Mouse (Mus musculus) midbrain, embryonic 10.5 days (tissue): ENCODE measurements around the gene Rbck1. TPM values are rescaled to one million over a fixed set of nuclear protein-coding genes. Genes with fewer than 3 reads are reported as not detected.
"Not testable (repeated sequence)": the region's sequence is repeated elsewhere in the genome, so short reads cannot be mapped to it uniquely, and the experiment has no call there.

Experiments
- DNase-seq: peaks from one replicate; pipeline ENCODE4 v3.0.0-alpha.2; 2017; ENCODE audit warnings: low spot score
- H3K27ac ChIP-seq: fragments of 300-500 bp; sonication (generic); replicated peaks from 2 replicates; pipeline ENCODE4 v1.5.1; 2016; ENCODE audit warnings: mild to moderate bottlenecking
- H3K27me3 ChIP-seq: fragments of 300-500 bp; sonication (generic); 2 replicates; pipeline ENCODE4 v1.6.1; 2016; ENCODE audit warnings: low read depth, mild to moderate bottlenecking; ENCODE audit not compliant: poor library complexity, severe bottlenecking
- H3K36me3 ChIP-seq: fragments of 300-500 bp; sonication (generic); 2 replicates; pipeline ENCODE4 v1.6.1; 2016; ENCODE audit warnings: mild to moderate bottlenecking, moderate library complexity
- H3K4me1 ChIP-seq: fragments of 300-500 bp; sonication (generic); 2 replicates; pipeline ENCODE4 v1.6.1; 2016
- H3K4me3 ChIP-seq: fragments of 300-500 bp; sonication (generic); 2 replicates; pipeline ENCODE4 v1.5.1; 2016; ENCODE audit warnings: mild to moderate bottlenecking, moderate library complexity
- H3K9me3 ChIP-seq: fragments of 300-500 bp; sonication (generic); replicated peaks from 2 replicates; pipeline ENCODE4 v1.6.1; 2016; ENCODE audit warnings: mild to moderate bottlenecking
- WGBS: fragments of 180-500 bp; shearing (Covaris S2); methylation state at CpG from one replicate; pipeline ENCODE4 v1.1.7; 2016; 5-methylcytosine and 5-hydroxymethylcytosine counted together
- polyA plus RNA-seq: library from polyadenylated mRNA; unstranded; fragments of >200 nt; fragmentation: Nextera tagmentation; extraction: Ambion mirVana; gene quantifications from 2 replicates; pipeline ENCODE4 v1.2.1, GENCODE M21; 2016

Gene Rbck1
- polyA plus RNA-seq, 1 experiment from 2014 or later = 92.2 TPM

GRCm38 (mm10) chr2:152358977-152359376 lies 26.5 kb upstream of the Rbck1 start:
- H3K27me3 ChIP-seq, H3K4me1 ChIP-seq: not testable (repeated sequence)
- 69% methylated on average over 5 of the region's 5 CpGs for WGBS

GRCm38 (mm10) chr2:152357254-152357653 lies 24.8 kb upstream of the Rbck1 start:
- Histone ChIP-seq H3K27ac (no peak overlapping the region), H3K36me3 (no peaks in the 10 kb centered on the region), H3K4me3 (no peak overlapping the region), H3K4me1 (no peaks in the 10 kb centered on the region), H3K27me3 (no peaks in the 10 kb centered on the region), H3K9me3 (no peaks in the 10 kb centered on the region)
- no peak for DNase-seq
- 86% methylated on average over 3 of the region's 3 CpGs for WGBS

More at GRCm38 (mm10) chr2:152358977-152359376, 26.5 kb upstream of the Rbck1 start:
- H3K36me3 ChIP-seq, H3K4me3 ChIP-seq, DNase-seq, H3K9me3 ChIP-seq, H3K27ac ChIP-seq: not testable (repeated sequence)

- Histone ChIP-seq H3K27ac (no peak overlapping the region), H3K27me3 (peaks cover 10% of the 10 kb centered on the region), H3K36me3 (no peaks in the 10 kb centered on the region), H3K9me3 (no peaks in the 10 kb centered on the region), H3K4me1 (no peaks in the 10 kb centered on the region), H3K4me3 (no peak overlapping the region)
- WGBS = 91% methylated on average over 8 of the region's 8 CpGs
- DNase-seq = no peak
Observed at GRCm38 (mm10) chr2:152349842-152350540, 17.5 kb upstream of the Rbck1 start.

- no peak for DNase-seq
- 85% methylated on average over 6 of the region's 6 CpGs for WGBS
- Histone ChIP-seq H3K36me3 (no peaks in the 10 kb centered on the region), H3K27ac (no peak overlapping the region), H3K9me3 (no peaks in the 10 kb centered on the region), H3K27me3 (peaks cover 18% of the 10 kb centered on the region), H3K4me3 (no peak overlapping the region), H3K4me1 (peaks cover 4% of the 10 kb centered on the region)
Observed at GRCm38 (mm10) chr2:152349205-152349604, 16.8 kb upstream of the Rbck1 start.

- peaks cover 18% of the 10 kb centered on the region for H3K4me1 ChIP-seq
- 80% methylated on average over 2 of the region's 2 CpGs for WGBS
- peaks cover 28% of the 10 kb centered on the region for H3K27me3 ChIP-seq
- H3K27ac ChIP-seq = no peak overlapping the region
- no peaks in the 10 kb centered on the region for H3K36me3 ChIP-seq
- DNase-seq = no peak
- no peaks in the 10 kb centered on the region for H3K9me3 ChIP-seq
- H3K4me3 ChIP-seq = no peak overlapping the region
Observed at GRCm38 (mm10) chr2:152347722-152348121, 15.3 kb upstream of the Rbck1 start.

- WGBS = 45% methylated on average over 9 of the region's 9 CpGs
- H3K36me3 ChIP-seq = no peaks in the 10 kb centered on the region
- H3K9me3 ChIP-seq = no peaks in the 10 kb centered on the region
- H3K4me1 ChIP-seq = peaks cover 18% of the 10 kb centered on the region
- H3K4me3 ChIP-seq = no peak overlapping the region
- peaks cover 36% of the 10 kb centered on the region for H3K27me3 ChIP-seq
- DNase-seq = no peak
- H3K27ac ChIP-seq = no peak overlapping the region
Observed at GRCm38 (mm10) chr2:152346776-152347465, 14.5 kb upstream of the Rbck1 start.

GRCm38 (mm10) chr2:152345393-152345792 lies 12.9 kb upstream of the Rbck1 start:
- H3K27me3 ChIP-seq = peaks cover 38% of the 10 kb centered on the region
- WGBS = 62% methylated on average over 6 of the region's 6 CpGs
- no peak overlapping the region for H3K4me3 ChIP-seq
- DNase-seq = no peak
- H3K27ac ChIP-seq = no peak overlapping the region
- no peaks in the 10 kb centered on the region for H3K36me3 ChIP-seq
- no peaks in the 10 kb centered on the region for H3K9me3 ChIP-seq
- peaks cover 18% of the 10 kb centered on the region for H3K4me1 ChIP-seq

GRCm38 (mm10) chr2:152344909-152345308 lies 12.5 kb upstream of the Rbck1 start:
- 68% methylated on average over 5 of the region's 5 CpGs for WGBS
- Histone ChIP-seq H3K36me3 (no peaks in the 10 kb centered on the region), H3K9me3 (no peaks in the 10 kb centered on the region), H3K27ac (no peak overlapping the region), H3K4me3 (no peak overlapping the region), H3K4me1 (peaks cover 18% of the 10 kb centered on the region), H3K27me3 (peaks cover 38% of the 10 kb centered on the region)
- DNase-seq = no peak

GRCm38 (mm10) chr2:152344361-152344760 lies 11.9 kb upstream of the Rbck1 start:
- Histone ChIP-seq H3K27me3 (peaks cover 38% of the 10 kb centered on the region), H3K4me3 (peak overlapping the region; percentile 67), H3K9me3 (no peaks in the 10 kb centered on the region), H3K36me3 (no peaks in the 10 kb centered on the region), H3K27ac (peak overlapping the region; percentile 63), H3K4me1 (peaks cover 18% of the 10 kb centered on the region)
- peak; percentile 21 for DNase-seq
- WGBS = 13% methylated on average over 10 of the region's 10 CpGs

- H3K4me3 ChIP-seq = peak within 1 kb of the TSS; percentile 67
- H3K9me3 ChIP-seq = no peaks in the 10 kb centered on the region
- no peaks in the 10 kb centered on the region for H3K36me3 ChIP-seq
- DNase-seq = peak; percentile 78
- peaks cover 38% of the 10 kb centered on the region for H3K27me3 ChIP-seq
- H3K4me1 ChIP-seq = peaks cover 18% of the 10 kb centered on the region
- under 1% methylated on average over 52 of the region's 52 CpGs for WGBS
- H3K27ac ChIP-seq = peak within 1 kb of the TSS; percentile 63
Observed at GRCm38 (mm10) chr2:152343329-152344213, 11.1 kb upstream of the Rbck1 start, which contains the start of gene Trib3. TSS of gene Trib3 (minus strand) at chr2:152344032.

- DNase-seq = no peak
- no peaks in the 10 kb centered on the region for H3K9me3 ChIP-seq
- H3K36me3 ChIP-seq = no peaks in the 10 kb centered on the region
- no peak overlapping the region for H3K27ac ChIP-seq
- peaks cover 26% of the 10 kb centered on the region for H3K4me1 ChIP-seq
- WGBS = 89% methylated on average over 22 of the region's 22 CpGs
- H3K4me3 ChIP-seq = no peak overlapping the region
- peaks cover 29% of the 10 kb centered on the region for H3K27me3 ChIP-seq
Observed at GRCm38 (mm10) chr2:152339631-152340179, 7.3 kb upstream of the Rbck1 start.

- no peak overlapping the region for H3K27ac ChIP-seq
- no peaks in the 10 kb centered on the region for H3K9me3 ChIP-seq
- peaks cover 22% of the 10 kb centered on the region for H3K27me3 ChIP-seq
- WGBS = 83% methylated on average over 13 of the region's 13 CpGs
- DNase-seq = no peak
- no peak overlapping the region for H3K4me3 ChIP-seq
- peaks cover 18% of the 10 kb centered on the region for H3K4me1 ChIP-seq
- no peaks in the 10 kb centered on the region for H3K36me3 ChIP-seq
Observed at GRCm38 (mm10) chr2:152338319-152338718, 5.9 kb upstream of the Rbck1 start.
